Mouse (Mus musculus) left cerebral cortex, postnatal 36 days (tissue): Measurements from ENCODE around the gene Lrch3. TPM values are rescaled to one million over a fixed set of nuclear protein-coding genes. Genes with fewer than 3 reads are reported as not detected.
A peak's percentile ranks its signal among the peaks of the same experiment; 100 is the strongest.
"Not testable (repeated sequence)": the region's sequence is repeated elsewhere in the genome, so short reads cannot be mapped to it uniquely, and the experiment has no call there.

Experiments
- DNase-seq, 2 experiments: peaks; one replicate each; pipeline ENCODE4 v3.0.0; 2021 to 2022; ENCODE audit warnings: low spot score in 2 of 2, mixed read lengths in 1 of 2
- intact Hi-C: fragments of 180-260 bp; cut with DNase I; formaldehyde crosslinking; loops from one replicate; pipeline ENCODE4 v1.15.1; 2025
- total RNA-seq, 2 experiments: library from RNA; stranded (reverse); gene quantifications; 2 replicates each; pipeline ENCODE4 v1.2.3; 2021

The Lrch3 gene
- 10 to 100 TPM; 31.5 to 39.3 TPM for total RNA-seq

DNA sequence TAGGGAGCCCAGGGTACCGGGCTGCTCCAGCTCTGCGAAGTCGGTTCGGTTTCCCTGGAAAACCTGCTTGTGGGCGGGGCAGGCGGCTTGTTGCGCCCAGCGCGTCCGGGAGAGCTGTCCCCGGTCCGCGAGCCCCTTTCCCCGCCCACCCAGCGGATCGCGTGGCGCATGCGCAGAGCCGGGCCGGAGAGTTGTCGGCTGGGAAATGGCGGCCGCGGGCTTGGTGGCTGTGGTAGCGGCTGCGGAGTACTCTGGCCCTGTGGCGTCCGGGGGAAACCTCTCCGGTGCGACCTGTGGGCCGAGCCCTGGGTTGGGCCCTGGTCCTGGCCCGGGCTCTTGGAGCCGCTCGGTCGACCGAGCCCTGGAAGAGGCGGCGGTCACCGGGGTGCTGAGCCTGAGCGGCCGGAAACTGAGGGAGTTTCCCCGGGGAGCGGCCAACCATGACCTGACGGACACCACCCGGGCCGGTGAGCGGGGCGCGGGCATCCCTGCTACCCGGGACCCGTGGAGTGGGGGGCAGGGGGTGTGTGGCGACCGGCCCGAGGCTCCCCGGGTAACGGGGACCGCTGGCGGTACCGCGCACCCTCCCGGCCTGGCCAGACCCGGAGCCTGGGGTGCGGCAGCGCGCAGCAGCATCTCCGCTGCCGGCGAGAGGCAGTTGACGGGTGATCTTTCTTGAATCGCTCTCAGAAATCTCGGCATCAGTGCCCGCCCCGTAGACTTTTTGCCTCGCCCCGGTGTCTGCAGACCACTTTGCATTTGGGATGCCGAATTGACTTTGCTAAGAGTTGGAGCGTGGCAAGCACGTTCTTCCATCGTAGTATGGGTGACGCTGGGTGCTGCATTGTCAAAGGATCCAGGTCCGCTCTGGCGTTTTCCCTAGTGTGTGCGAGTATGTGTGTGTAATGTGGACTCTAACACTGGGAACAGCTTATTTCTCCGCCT is at the start of gene Lrch3:
TSS of gene Lrch3 (plus strand) at position 164 of the 945 bp plus-strand sequence.
- peak; percentile 93 to 95 for DNase-seq
- intact Hi-C loops = no loop called here

DNA sequence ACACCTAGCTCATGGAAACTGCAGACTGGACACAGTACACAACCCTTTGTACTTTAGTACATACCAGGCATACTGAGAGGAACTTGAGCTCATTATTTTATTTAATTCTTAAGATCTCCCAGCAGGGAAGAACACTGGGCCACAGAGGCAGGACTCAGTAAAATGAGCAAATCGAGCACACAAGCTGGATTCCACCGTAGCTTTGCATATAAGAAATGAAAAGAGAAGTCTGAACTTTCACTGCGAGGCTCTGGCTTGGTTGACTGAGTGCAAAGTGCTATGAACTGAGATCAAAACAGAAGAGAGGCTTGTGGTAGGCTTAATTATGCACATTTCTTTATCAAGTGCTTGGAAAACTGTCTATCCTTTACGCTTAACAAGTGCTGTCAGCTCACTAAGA is 48.5 kb upstream of the Lrch3 start:
- intact Hi-C loops = no loop called here
- DNase-seq = no peak

DNA sequence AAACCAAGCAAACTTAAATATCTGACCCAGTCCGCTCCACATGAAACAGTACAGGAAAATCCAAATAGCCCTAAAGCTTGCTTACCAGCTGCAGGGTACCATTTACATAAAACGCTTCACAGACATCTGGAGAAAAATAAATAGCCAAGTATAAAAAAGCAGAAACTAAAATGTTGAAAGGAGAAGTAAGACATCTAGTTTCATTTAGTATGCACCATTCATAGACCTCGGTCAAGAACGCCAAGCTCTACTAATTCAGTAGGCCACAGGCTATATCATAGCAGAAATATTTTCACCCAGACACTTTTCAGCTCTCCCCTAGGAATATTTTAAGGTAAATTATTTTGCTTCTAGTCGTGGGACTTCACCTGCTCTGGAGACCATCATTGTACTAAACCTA is 47.2 kb upstream of the Lrch3 start:
- intact Hi-C loops = no loop called here
- no peak for DNase-seq

DNA sequence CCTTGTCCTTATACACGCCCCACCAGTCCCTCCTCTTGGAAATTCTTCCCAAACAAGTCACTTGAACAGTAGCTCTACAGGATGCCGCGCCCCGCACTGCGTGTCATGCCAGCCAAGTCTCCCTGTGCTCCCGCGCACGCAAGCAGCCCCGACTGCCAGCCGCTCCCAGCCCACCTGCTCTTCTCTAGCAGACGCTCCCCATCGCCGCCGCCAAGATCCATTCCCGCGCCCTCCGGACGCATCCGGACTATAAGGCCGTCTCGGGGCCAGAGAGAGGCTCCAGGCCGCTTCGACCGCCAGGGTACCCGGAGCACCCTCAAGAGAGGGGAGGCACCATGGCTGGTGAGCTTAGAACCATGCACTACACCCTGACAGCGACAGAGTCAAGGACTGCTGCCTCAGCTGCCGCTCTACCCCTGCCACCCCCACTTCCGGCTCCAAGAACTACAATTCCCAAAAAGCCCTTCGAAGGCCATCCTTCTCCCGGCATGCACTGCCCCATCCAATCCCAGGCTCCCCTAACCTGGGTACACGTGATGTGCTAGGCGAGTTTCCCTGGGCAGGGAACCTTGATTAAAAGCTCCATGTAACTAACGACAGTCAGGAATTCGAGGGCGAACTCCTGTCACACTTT is 45.9 kb upstream of the Lrch3 start:
- DNase-seq = peak; percentile 92 to 93
- intact Hi-C loops = loop anchor here (1.0 kb wide), 1 partner anchor 9 kb away; the partner anchor contains the start of genes Fyttd1 and Rubcn

DNA sequence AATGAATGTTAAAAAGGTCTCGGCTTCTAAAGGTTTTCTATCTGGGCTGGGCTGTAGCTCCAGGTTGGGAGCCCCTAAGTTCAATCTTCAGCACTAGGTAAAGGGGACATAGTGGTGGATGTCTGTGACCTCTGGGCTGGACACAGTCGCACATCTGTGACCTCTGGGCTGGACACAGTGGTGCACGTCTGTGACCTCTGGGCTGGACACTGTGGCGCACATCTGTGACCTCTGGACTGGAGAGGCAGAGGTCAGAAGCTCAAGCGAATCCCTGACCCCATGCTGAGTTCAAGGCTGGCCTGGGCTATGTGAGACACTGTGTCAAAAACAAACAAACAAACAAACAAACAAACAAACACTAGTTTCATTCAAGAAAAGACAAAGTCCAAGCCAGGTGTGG is 43.7 kb upstream of the Lrch3 start:
- intact Hi-C loops = no loop called here
- no peak for DNase-seq

DNA sequence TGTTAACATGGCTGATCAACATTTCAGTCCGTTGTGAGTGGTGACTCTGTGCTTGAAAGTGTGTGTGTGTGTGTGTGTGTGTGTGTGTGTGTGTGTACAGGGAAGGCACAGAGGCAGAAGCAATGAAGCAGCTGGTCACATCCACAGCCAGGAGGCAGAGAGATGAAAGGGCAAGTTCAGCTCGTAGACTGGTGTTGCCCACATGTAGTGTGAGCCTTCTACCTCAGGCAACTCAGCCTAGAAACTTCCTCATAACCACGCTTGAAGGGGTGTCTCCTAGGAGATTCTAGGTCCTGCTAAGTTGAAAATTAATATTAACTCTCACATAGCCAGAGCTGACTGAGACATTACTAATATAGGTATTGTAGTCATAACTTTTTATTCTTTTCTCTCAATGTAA is 40.5 kb upstream of the Lrch3 start:
- intact Hi-C loops = no loop called here
- DNase-seq = no peak

DNA sequence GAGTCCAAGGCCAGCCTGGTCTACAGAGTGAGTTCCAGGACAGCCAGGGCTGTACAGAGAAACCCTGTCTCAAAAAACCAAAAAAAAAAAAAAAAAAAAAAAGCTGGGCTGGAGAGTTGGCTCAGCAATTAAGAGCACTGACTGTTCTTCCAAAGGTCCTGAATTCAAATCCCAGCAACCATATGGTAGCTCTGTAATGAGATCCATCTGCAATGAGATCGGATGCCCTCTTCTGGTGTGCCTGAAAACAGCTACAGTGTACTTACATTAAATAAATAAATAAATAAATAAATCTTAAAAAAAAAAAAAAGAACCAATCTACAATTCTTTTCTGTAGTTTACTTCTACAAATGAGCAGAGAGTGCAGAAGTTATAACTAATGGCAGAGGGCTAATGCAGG is 38.6 kb upstream of the Lrch3 start:
- intact Hi-C loops = loop anchor here (5.0 kb wide), 2 partner anchors 63 to 507 kb away; partner anchors contain the start of genes Smbd1 and Zfp148
- DNase-seq = not testable (repeated sequence)

DNA sequence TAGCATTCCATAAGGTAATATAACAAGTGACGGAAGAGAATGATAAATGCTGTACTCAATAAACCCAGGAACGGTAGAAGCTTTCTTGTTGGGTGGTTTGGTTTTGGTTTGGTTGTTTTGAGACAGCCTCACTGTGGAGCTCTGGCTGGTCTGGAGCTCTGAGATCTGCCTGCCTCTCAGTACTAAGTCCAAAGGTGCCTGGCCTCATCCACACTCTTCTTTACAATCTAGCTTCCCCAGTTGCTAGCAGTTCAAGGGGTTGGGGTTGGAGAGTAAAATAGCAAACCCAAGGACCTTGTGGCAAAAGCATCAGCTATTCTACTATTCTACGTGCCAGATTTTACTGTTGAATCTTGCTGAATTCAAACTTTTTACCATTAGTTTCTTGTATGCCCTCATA is 38.1 kb upstream of the Lrch3 start:
- intact Hi-C loops = loop anchor here (5.0 kb wide), 2 partner anchors 64 to 506 kb away; partner anchors contain the start of genes Smbd1 and Zfp148

DNA sequence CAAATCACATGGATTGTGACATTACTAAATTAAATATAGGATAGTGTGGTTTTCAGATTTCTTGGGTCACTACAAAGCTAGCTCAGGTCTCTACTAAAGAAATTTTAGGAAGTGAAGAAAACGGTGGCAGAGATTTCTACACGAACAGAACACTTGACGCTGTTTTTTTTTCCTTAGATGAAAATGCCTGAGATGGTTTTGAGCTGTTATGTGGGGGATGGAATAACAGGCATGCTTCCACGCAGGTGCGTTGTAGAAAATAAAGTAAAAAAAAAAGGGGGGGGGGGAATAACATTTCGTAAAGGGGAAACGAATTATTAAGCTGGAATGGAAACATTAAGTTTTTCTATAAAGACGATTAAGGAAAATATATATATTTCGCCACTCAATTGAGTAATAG is 37.1 kb upstream of the Lrch3 start:
- no peak for DNase-seq
- intact Hi-C loops = loop anchor here (1.0 to 5.0 kb wide), 3 partner anchors 9 to 505 kb away; partner anchors contain the start of genes Smbd1 and Zfp148

More for the DNA sequence above, 38.1 kb upstream of the Lrch3 start:
- no peak for DNase-seq

DNA sequence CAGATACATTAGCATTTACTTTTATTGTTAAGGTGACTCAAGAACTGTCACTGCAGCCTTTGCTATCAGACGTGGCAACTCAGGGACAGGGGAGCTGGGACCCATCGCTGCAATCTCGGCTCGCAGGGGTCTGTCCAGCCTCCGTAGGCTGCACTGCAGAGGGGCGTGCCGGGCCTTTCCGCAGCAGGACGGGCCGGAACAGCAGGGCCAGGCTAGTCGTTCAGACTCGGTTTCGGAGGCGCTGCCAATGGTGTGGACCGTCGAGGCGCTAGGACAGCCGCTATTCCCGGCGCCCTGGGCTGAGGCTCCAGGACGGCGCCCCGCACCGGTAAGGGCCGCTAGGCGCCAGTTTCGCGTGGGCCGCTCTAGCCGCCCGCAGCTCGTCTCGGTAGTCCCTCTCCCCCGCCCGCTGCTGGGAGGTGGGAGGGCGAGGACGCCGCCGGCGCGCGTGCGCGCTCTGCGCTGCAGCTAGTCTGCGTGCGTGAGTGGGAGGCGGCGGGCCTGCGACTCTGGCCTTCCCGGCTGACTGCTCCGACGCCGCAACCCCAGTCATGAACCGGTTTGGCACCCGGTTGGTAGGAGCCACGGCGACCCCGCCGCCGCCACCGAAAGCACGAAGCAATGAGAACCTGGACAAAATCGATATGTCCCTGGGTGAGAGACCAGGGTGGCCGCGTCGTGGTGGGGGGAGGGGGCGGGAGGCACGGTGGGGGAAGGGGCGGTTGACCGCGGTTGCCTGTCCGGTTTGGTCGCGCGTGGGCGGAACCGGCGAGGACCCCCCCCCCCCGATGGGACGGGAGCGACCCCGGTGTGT is 36.4 kb upstream of the Lrch3 start, which contains the start of the genes Fyttd1 and Rubcn:
TSS of gene Fyttd1 (plus strand) at position 158 of the 814 bp plus-strand sequence.
TSS of gene Rubcn (minus strand) at position 424 of the 814 bp plus-strand sequence.
- peak; percentile 96 to 97 for DNase-seq
- intact Hi-C loops = loop anchor here (1.0 to 5.0 kb wide), 3 partner anchors 9 to 505 kb away; partner anchors contain the start of genes Smbd1 and Zfp148

DNA sequence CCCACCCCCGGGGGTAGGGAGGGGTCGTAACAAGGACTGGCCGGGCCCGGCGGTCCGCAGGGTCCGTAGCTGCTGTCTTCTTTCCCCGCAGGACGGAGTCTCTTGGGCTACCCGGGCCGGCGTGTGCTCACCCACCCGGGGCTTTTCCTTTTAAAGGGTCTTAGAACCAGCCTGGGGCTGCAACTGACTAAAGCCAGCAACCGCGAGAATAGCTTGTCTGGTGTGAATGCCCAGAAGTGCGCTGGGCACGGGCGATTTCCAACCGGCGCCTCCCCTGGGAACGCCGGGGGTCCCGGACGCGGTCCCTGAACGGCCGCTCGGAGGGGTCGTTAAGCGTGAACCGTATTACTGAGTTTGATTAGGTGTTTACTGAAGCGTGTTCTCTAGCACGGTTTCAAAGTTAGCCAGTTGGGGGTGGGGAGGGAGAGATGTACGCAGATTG is 35.7 kb upstream of the Lrch3 start:
- intact Hi-C loops = loop anchor here (5.0 kb wide), 2 partner anchors 66 to 504 kb away; partner anchors contain the start of genes Smbd1 and Zfp148
- DNase-seq = no peak

DNA sequence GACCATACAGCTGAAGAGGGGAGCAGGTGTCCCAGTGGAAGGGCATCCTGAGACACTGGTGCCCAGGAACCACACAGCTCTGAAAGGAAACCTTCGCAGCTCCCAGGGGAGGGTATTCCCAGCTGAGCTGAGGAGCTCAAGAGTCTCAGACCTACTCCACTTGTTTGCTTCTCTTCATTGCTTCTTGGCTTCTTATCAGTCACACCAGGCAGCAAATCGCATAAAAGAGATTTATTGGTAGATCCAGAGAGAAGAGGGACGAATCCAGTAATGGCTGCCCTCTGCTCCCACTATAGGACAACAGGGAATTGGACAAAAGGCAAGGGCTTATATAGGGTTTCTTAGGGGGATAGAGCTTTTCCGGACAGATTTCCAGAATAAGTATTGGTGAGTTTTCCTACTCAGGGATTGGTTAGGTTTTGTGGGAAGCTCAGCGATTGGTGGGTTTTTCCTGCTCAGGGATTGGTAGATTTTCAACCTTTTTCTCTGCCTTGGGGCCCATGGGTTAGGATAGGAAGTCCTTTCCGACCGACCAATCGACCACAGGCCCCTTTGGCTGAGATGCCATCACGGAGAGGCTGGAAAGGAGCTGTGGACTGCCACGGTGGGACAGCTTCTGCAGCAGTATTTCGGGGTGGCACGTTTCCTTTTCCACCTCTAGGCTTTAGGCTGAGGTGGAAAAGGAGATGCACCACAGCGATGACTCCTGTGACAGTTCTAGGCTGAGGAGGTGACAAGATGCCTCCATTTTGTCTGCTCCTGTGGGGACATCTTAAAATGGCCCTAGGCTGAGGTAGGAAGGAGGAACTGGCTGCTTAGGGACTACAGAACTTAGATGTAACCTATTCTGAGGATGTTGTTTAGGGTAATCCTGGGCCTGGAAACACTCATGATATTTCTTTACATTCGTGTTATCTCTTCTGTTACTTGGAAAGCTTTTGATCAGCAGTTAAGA is 34.7 kb upstream of the Lrch3 start:
- DNase-seq = no peak

DNA sequence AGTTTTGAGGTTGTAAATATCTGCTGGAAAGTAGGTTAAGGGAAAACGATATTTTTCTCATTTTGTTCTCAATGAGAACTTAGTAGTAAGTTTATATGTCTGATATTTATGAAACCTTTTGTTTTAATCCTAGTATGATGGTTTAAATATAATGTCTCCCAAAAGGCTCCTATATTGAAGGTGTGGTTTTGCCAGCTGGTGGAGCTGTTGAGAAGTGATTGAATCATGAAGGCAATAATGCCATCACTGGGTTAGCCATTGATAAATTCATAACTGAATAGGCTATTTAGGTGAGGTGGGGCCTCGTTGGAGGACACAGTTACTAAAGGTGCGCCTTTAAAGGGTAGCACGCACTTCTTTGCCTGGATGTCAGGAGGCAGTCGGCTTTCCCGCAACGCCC is 32.4 kb upstream of the Lrch3 start:
- intact Hi-C loops = no loop called here
- no peak for DNase-seq

More for the DNA sequence above, 34.7 kb upstream of the Lrch3 start:
- intact Hi-C loops = loop anchor here (5.0 kb wide), 2 partner anchors 67 to 503 kb away; partner anchors contain the start of genes Smbd1 and Zfp148

DNA sequence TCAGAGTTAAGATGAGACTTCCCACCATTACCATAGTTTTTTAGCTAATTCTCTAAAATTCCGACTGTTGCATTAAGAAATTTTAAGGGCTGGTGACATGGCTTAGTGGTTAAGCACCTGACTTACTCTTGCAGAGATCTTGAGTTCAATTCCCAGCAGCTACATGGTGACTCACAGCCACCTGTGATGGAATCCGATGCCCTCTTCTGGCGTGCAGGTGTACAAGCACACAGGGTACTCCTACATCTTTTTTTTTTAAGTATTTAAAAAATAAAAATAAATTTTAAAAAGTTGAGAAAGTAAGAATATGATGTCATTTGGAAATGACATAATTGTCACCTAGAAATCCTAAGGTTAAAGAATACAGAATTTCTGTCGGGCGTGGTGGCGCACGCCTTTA is 25.9 kb upstream of the Lrch3 start:
- intact Hi-C loops = no loop called here
- no peak for DNase-seq

DNA sequence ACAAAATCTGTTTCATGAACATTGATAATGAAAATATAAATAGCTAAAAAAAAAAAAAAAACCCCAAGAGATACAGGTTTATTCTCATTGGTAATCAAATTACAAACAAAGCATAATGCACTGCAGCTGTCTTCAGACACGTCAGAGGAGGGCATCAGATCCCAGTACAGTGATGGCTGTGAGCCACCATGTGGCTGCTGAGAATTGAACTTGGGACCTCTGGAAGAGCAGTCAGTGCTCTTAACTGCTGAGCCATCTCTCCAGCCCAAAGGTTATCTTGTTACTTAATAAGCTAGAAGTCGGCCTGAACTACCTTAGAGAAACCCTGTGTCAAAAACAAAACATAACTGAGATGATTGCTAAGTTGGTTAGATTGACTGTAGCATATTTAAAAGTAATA is 24.0 kb upstream of the Lrch3 start:
- intact Hi-C loops = no loop called here
- no peak for DNase-seq

DNA sequence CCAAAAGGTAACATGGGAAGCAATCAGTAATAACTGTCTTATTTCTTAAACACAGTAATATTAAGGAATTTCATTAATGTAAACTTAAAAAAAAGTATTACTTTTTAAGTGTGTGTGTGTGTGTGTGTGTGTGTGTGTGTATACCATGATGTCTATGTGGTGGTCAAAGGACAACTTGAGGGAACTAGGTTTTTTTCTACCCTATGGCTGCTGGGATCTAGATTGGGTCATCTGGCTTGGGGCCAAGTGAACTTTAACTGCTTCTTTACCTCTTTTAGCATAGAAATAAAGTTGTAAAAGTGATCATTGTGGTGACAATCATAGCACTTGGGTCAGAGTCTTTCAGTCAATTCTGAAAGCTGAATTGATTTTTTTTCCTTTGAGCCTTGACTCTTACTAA is 17.8 kb upstream of the Lrch3 start:
- no peak for DNase-seq
- intact Hi-C loops = no loop called here

DNA sequence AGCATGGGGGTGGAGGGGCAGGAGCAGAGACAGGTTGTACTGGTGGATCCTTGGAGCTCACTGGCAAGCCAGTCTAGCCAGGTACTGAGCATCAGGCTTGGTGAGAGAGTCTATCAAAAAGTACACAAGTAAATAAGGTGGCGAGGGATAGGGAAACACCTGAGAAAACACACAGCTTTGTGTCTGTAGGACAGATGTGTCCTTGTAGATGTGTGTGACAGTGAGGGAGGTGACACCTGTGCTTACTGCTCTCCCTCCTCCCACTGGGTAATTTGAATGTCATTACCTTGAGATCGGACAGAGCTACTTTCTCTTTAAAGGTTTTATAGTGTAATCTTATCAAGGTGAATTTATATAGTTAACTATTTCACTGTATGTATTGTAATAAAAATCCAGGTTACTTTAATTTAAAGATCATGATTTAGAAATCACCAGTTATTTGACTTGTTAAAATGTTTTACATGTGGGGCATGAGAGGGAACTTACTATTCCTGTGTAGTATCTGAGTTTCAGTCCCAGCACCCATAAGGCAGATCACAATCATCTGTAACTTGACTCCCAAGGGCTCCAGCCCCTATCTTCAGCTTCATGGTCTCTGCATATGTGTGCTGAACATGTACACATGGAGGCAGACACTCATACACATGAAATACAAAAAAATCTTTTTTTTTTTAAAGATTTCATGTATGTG is 12.4 kb upstream of the Lrch3 start:
- DNase-seq = no peak
- intact Hi-C loops = no loop called here

DNA sequence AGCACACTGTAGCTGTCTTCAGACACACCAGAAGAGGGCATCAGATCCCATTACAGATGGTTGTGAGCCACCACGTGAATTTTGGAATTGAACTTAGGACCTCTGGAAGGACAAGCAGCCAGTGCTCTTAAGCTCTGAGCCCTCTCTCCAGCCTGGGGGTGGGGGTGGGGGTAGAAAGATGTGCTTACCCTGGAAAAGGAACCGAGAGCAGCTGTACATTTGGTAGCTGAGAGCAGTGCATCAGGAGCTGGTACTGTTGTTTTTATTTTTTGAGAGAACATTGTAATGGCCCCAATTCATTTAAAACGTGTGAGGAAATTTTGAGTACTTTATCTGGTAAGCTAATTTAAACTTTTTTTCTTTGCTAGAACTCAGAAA is 11.9 kb upstream of the Lrch3 start:
- intact Hi-C loops = no loop called here
- no peak for DNase-seq
